Comparison of ENCODE assay signal across 8 mouse cellular contexts in genomic region chr6:52211170-52211935, GRCm38 (mm10). TPM values are rescaled to one million over a fixed set of nuclear protein-coding genes. Genes with fewer than 3 reads are reported as not detected.
DNase-seq lines count a peak whose midpoint lies in the region; ATAC-seq and TF ChIP-seq lines count a peak whose summit lies in the region.

No protein-coding gene starts in this region.

- TF ChIP-seq CTCF in stomach, postnatal 0 days (IDR thresholded peaks at IDR 0.05; ENCODE audit: low read depth), result peak; percentile 84

- H3K9me3 ChIP-seq in heart, embryonic 11.5 days (replicated peaks; ENCODE audit: control insufficient read depth, low read length), result no peaks in the 10 kb centered on the region
- H3K9me3 ChIP-seq in kidney, embryonic 14.5 days (ENCODE audit: control insufficient read depth, low read length), result no peaks in the 10 kb centered on the region
- H3K9me3 ChIP-seq in liver, embryonic 15.5 days (replicated peaks), result no peaks in the 10 kb centered on the region
- no peaks in the 10 kb centered on the region for H3K9me3 ChIP-seq in stomach, postnatal 0 days (ENCODE audit: control insufficient read depth, low read length)

- DNase-seq in 3134 (ENCODE audit: extremely low read depth, insufficient read length, low spot score), result peak; percentile 84
- peak; percentile 69 for DNase-seq in T-cell, adult 2 months (ENCODE audit: low spot score)
- DNase-seq in embryo, embryonic 9.5 days (ENCODE audit: extremely low spot score), result peak; percentile 83
- DNase-seq in naive thymus-derived CD4-positive, alpha-beta T cell, adult 2 months (ENCODE audit: low read depth), result peak; percentile 82
- DNase-seq in stomach, postnatal 0 days (ENCODE audit: low spot score), result peak; percentile 78

- H3K4me3 ChIP-seq in heart, embryonic 11.5 days (ENCODE audit: low read depth, low read length), result peak overlapping the region; percentile 21; the same call in 1 of the 2 replicates
- H3K4me3 ChIP-seq in kidney, embryonic 14.5 days (ENCODE audit: low read length), result peak overlapping the region; percentile 89
- no peak overlapping the region for H3K4me3 ChIP-seq in liver, embryonic 15.5 days (replicated peaks)
- peak overlapping the region; percentile 55 for H3K4me3 ChIP-seq in stomach, postnatal 0 days (ENCODE audit: low read depth, low read length)

- H3K4me1 ChIP-seq in heart, embryonic 11.5 days (ENCODE audit: control insufficient read depth, insufficient read depth, low read length), result peaks cover 9% of the 10 kb centered on the region
- peaks cover 41% of the 10 kb centered on the region for H3K4me1 ChIP-seq in kidney, embryonic 14.5 days (ENCODE audit: control insufficient read depth, insufficient read depth, low read length)
- H3K4me1 ChIP-seq in liver, embryonic 15.5 days (replicated peaks), result 0 out of 2 replicates have a peak, but pooled peaks cover 12% of the 10 kb centered on the region
- H3K4me1 ChIP-seq in stomach, postnatal 0 days (replicated peaks; ENCODE audit: control insufficient read depth, insufficient read depth), result no peaks in the 10 kb centered on the region

- H3K27me3 ChIP-seq in heart, embryonic 11.5 days (ENCODE audit: control insufficient read depth, insufficient read depth, low read length), result peaks cover 99% of the 10 kb centered on the region
- H3K27me3 ChIP-seq in kidney, embryonic 14.5 days (ENCODE audit: control insufficient read depth, insufficient read depth, low read length), result no peaks in the 10 kb centered on the region; the same call in 1 of the 2 replicates
- peaks cover 100% of the 10 kb centered on the region for H3K27me3 ChIP-seq in liver, embryonic 15.5 days
- peaks cover 23% of the 10 kb centered on the region; the same call in 1 of the 2 replicates for H3K27me3 ChIP-seq in stomach, postnatal 0 days (ENCODE audit: control insufficient read depth, insufficient read depth, low read length)

- H3K36me3 ChIP-seq in heart, embryonic 11.5 days (ENCODE audit: control insufficient read depth, insufficient read depth, low read length), result no peaks in the 10 kb centered on the region
- H3K36me3 ChIP-seq in kidney, embryonic 14.5 days (ENCODE audit: control insufficient read depth, insufficient read depth, low read length), result peaks cover 6% of the 10 kb centered on the region; the same call in 1 of the 2 replicates
- no peaks in the 10 kb centered on the region for H3K36me3 ChIP-seq in liver, embryonic 15.5 days (replicated peaks)
- no peaks in the 10 kb centered on the region for H3K36me3 ChIP-seq in stomach, postnatal 0 days (ENCODE audit: control insufficient read depth, insufficient read depth, low read length)

- peak overlapping the region; percentile 24 for H3K4me2 ChIP-seq in heart, embryonic 11.5 days
- peak overlapping the region; percentile 97 for H3K4me2 ChIP-seq in kidney, embryonic 14.5 days (replicated peaks; ENCODE audit: low read depth, low read length)
- peak overlapping the region; percentile 46; the same call in 1 of the 2 replicates for H3K4me2 ChIP-seq in liver, embryonic 15.5 days
- H3K4me2 ChIP-seq in stomach, postnatal 0 days (replicated peaks; ENCODE audit: low read depth), result peak overlapping the region; percentile 47

- no peak overlapping the region for H3K27ac ChIP-seq in heart, embryonic 11.5 days (ENCODE audit: low read depth, low read length)
- peak overlapping the region; percentile 95 for H3K27ac ChIP-seq in kidney, embryonic 14.5 days (ENCODE audit: low read depth, low read length)
- H3K27ac ChIP-seq in liver, embryonic 15.5 days (replicated peaks), result no peak overlapping the region
- peak overlapping the region; percentile 89; the same call in 1 of the 2 replicates for H3K27ac ChIP-seq in stomach, postnatal 0 days (replicated peaks)

- no peak overlapping the region for H3K9ac ChIP-seq in heart, embryonic 11.5 days (ENCODE audit: low read depth, low read length)
- peak overlapping the region; percentile 91 for H3K9ac ChIP-seq in kidney, embryonic 14.5 days (ENCODE audit: low read depth, low read length)
- H3K9ac ChIP-seq in liver, embryonic 15.5 days, result no peak overlapping the region
- H3K9ac ChIP-seq in stomach, postnatal 0 days (ENCODE audit: low read length), result peak overlapping the region; percentile 69

- ATAC-seq in heart, embryonic 11.5 days (replicated peaks; ENCODE audit: insufficient number of reproducible peaks, low FRiP score, low TSS enrichment), result 0 out of 2 replicates have a peak, but pooled peaks have one; percentile 23
- peak; percentile 26 for ATAC-seq in kidney, embryonic 14.5 days (ENCODE audit: low FRiP score, low TSS enrichment)
- no peak for ATAC-seq in liver, embryonic 15.5 days (ENCODE audit: insufficient read depth)
- ATAC-seq in stomach, postnatal 0 days (ENCODE audit: low FRiP score, low TSS enrichment), result peak; percentile 58

- no peak for TF ChIP-seq EP300 in stomach, postnatal 0 days (optimal IDR thresholded peaks at IDR 0.05)

- WGBS in heart, embryonic 11.5 days (ENCODE audit: insufficient replicate concordance), result 2% methylated on average over 37 of the region's 37 CpGs
- under 1% methylated on average over 37 of the region's 37 CpGs for WGBS in kidney, embryonic 14.5 days
- WGBS in liver, embryonic 15.5 days (ENCODE audit: insufficient replicate concordance), result 2% methylated on average over 37 of the region's 37 CpGs
- WGBS in stomach, postnatal 0 days, result 4% methylated on average over 37 of the region's 37 CpGs

RNA-seq across cellular contexts. Expression of gene Hoxa3, which starts 1.8 kb away (rescaled TPM):
- polyA plus RNA-seq in heart, embryonic 11.5 days (2014; fragmentation: Nextera tagmentation; extraction: Ambion mirVana), result 1.5 and 2.2 TPM in 2 replicates
- polyA plus RNA-seq in kidney, embryonic 14.5 days (2014; fragmentation: Nextera tagmentation; extraction: Ambion mirVana), result 9.7 and 13.6 TPM in 2 replicates
- 0.18 and 0.20 TPM in 2 replicates for polyA plus RNA-seq in liver, embryonic 15.5 days (2015; fragmentation: Nextera tagmentation; extraction: Ambion mirVana)
- polyA plus RNA-seq in stomach, postnatal 0 days (2015; fragmentation: Nextera tagmentation; extraction: Ambion mirVana), result 2.8 and 2.9 TPM in 2 replicates

RNA-seq across cellular contexts. Expression of gene Gm28308, which starts 1.8 kb away (rescaled TPM):
- not detected in 2 replicates for polyA plus RNA-seq in heart, embryonic 11.5 days (2014; fragmentation: Nextera tagmentation; extraction: Ambion mirVana)
- not detected in 2 replicates for polyA plus RNA-seq in kidney, embryonic 14.5 days (2014; fragmentation: Nextera tagmentation; extraction: Ambion mirVana)
- not detected in 2 replicates for polyA plus RNA-seq in liver, embryonic 15.5 days (2015; fragmentation: Nextera tagmentation; extraction: Ambion mirVana)
- polyA plus RNA-seq in stomach, postnatal 0 days (2015; fragmentation: Nextera tagmentation; extraction: Ambion mirVana), result 0.21 TPM in 1 of 2 replicates, not detected in the other

RNA-seq across cellular contexts. Expression of gene Hoxa6, which starts 2.8 kb away (rescaled TPM):
- polyA plus RNA-seq in heart, embryonic 11.5 days (2014; fragmentation: Nextera tagmentation; extraction: Ambion mirVana), result not detected in 2 replicates
- polyA plus RNA-seq in kidney, embryonic 14.5 days (2014; fragmentation: Nextera tagmentation; extraction: Ambion mirVana), result 4.4 TPM in 2 replicates
- polyA plus RNA-seq in liver, embryonic 15.5 days (2015; fragmentation: Nextera tagmentation; extraction: Ambion mirVana), result not detected in 2 replicates
- 0.33 and 0.80 TPM in 2 replicates for polyA plus RNA-seq in stomach, postnatal 0 days (2015; fragmentation: Nextera tagmentation; extraction: Ambion mirVana)

RNA-seq across cellular contexts. Expression of gene Hoxa5, which starts 7.0 kb away (rescaled TPM):
- 2.4 and 2.6 TPM in 2 replicates for polyA plus RNA-seq in heart, embryonic 11.5 days (2014; fragmentation: Nextera tagmentation; extraction: Ambion mirVana)
- polyA plus RNA-seq in kidney, embryonic 14.5 days (2014; fragmentation: Nextera tagmentation; extraction: Ambion mirVana), result 15.7 and 16.6 TPM in 2 replicates
- 0.41 and 0.74 TPM in 2 replicates for polyA plus RNA-seq in liver, embryonic 15.5 days (2015; fragmentation: Nextera tagmentation; extraction: Ambion mirVana)
- 8.4 and 8.9 TPM in 2 replicates for polyA plus RNA-seq in stomach, postnatal 0 days (2015; fragmentation: Nextera tagmentation; extraction: Ambion mirVana)

RNA-seq across cellular contexts. Expression of gene Hoxa7, which starts 10.3 kb away (rescaled TPM):
- 0.49 TPM in 2 replicates for polyA plus RNA-seq in heart, embryonic 11.5 days (2014; fragmentation: Nextera tagmentation; extraction: Ambion mirVana)
- polyA plus RNA-seq in kidney, embryonic 14.5 days (2014; fragmentation: Nextera tagmentation; extraction: Ambion mirVana), result 19.1 and 19.6 TPM in 2 replicates
- polyA plus RNA-seq in liver, embryonic 15.5 days (2015; fragmentation: Nextera tagmentation; extraction: Ambion mirVana), result 0.23 and 0.37 TPM in 2 replicates
- 8.1 and 8.5 TPM in 2 replicates for polyA plus RNA-seq in stomach, postnatal 0 days (2015; fragmentation: Nextera tagmentation; extraction: Ambion mirVana)

Comparison
In these comparisons a context has a peak if more than half of its experiments do, and no peak if none do; other contexts are left out.
1. H3K27ac ChIP-seq: peak in kidney, embryonic 14.5 days (single experiment) and stomach, postnatal 0 days (single experiment); none in heart, embryonic 11.5 days (single experiment) and liver, embryonic 15.5 days (single experiment).
2. H3K4me2 ChIP-seq: peak in every context shown above with its lines; median percentile 97 in kidney, embryonic 14.5 days; 47 in stomach, postnatal 0 days; 46 in liver, embryonic 15.5 days; 24 in heart, embryonic 11.5 days.
3. H3K9ac ChIP-seq: peak in kidney, embryonic 14.5 days (single experiment) and stomach, postnatal 0 days (single experiment); none in heart, embryonic 11.5 days (single experiment) and liver, embryonic 15.5 days (single experiment).
4. Peak in every context shown above with its lines, with median percentiles within 50 percentile points of each other: DNase-seq.